Mouse (Mus musculus) 3134 (cell line): ENCODE measurements around the gene Ercc6.

ENCODE experiments used
- DNase-seq: peaks from one replicate; pipeline ENCODE4 v3.0.0-alpha.2; 2011; ENCODE audit warnings: low spot score; ENCODE audit not compliant: insufficient read length; ENCODE audit errors: extremely low read depth

Ercc6 gene

DNA sequence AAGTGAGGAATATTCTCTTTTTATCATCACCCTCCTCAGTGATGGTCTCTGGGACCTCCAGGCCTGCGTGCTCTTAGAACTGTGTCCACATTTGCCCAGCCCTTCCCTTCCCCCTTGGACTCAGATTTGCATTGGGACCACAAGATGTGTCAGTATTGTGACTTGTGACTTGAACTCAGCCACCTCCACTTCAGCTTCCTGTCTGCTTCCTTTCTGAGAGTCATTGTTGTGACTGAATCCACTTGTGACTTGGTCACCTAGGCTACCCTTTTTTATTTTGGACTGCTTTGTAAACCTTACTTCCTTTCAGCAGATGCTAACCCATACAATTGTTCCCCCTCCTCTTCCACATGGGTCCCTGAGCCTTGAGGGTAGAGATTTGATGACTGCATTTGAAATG, 2.8 kb downstream of the Ercc6 start:
- no peak for DNase-seq

DNA sequence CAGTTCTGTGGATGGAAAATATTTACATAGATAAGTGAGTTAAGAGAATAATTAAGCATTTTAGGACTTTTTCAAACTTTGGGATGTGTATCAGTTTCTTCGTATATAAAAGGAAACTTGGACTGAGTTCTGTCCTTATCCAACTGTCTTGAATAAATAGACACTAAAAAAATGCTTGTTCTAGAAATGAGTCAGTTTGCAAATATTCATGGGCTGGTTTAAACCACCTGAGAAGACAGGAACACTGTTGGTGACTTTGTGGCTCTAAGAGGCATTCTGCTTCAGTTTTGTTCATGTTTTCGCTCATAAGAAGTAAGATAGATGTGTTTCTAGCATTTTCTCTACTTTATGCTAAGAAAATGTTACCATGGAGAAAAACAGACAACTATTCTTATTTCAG, 5.2 kb downstream of the Ercc6 start:
- DNase-seq: no peak

DNA sequence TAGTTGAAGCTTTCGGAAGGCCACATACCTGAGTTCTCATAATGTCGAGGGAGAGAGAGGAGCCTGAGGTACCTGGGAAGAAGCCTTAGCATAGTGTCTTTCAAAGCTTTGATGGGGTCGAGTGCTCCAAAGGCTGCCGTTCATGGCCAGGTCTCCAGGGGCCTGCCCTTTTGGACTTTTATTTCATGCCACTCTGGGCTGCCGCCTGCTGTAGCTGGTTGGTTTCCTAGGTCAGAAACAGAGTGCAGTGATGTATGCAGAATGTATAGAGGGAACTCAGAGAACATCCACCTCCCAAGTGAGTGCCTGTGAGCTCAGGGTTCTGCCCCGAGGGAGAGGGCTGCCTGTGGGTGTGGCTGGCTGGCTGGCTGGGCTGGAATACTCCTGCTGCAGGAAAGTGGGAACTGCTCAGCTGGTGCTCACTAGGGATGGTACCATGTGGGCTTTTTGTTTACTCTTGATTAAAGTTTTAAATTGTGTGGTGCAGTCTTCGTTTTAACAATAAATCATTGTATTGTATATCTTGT, 7.1 kb downstream of the Ercc6 start:
- no peak for DNase-seq

- no peak for DNase-seq
Measured at GRCm38 (mm10) chr14:32522336-32522735, 9.0 kb downstream of the Ercc6 start.

DNA sequence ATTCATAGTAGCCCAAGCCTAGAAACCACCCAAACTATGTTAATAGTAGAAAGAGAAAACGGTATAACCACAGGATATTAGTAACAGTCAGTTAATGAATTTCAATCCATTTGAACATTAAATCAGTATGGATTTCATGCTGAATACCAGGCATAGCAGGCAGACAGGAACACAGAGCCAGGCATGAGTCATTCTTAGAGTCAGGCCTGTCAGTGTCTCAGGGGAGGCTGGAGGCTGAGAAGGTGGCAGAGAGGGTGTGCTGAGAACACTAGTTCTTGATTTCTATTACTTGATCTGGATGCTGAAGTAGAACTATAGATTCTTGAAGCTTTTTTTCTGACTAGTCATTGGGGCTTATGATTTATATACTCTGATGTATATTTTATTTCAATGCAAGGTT, 10.8 kb downstream of the Ercc6 start:
- no peak for DNase-seq

- no peak for DNase-seq
Measured at GRCm38 (mm10) chr14:32525996-32526705, 12.8 kb downstream of the Ercc6 start.

- no peak for DNase-seq
Measured at GRCm38 (mm10) chr14:32527211-32527610, 13.9 kb downstream of the Ercc6 start.

- DNase-seq: no peak
Measured at GRCm38 (mm10) chr14:32529036-32529435, 15.7 kb downstream of the Ercc6 start.

- DNase-seq: no peak
Measured at GRCm38 (mm10) chr14:32530896-32531295, 17.6 kb downstream of the Ercc6 start.

GRCm38 (mm10) chr14:32531371-32531770, 18.1 kb downstream of the Ercc6 start:
- DNase-seq: no peak

DNA sequence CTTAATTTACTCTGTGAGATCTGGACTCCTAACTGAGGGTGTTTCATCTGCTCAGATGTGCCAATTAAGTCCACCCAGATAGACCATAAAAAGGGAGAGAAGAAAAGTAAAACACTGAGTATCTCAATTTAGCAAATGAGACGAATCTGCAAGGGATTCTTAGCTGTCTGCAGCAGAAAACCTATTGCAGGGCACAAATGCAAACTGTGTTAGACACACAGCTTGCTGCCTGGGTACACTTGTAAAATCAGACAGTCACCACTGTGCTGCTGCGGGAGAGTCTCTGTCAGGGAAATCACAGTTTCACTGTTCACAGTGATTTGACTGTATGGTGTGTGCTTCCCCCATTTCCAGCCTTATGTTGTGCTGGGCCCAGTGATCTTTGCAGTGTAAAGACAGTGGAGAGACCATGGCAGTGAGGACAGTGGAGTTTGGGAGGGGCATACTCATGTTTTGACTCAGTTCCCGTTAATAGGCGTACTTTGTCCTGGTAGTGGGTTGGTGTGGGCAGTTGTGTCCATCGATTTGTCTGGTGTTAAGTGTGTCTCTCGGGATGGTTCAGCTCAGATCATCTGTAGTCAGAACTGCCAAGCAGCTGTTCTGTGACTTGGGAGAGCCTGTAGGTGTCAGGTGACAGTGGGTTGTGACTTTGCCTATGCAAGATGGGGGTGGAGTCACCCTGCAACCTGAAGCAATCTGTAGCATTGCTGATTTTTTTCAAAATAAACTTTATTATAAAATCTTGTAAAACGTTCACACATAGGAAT, 19.2 kb downstream of the Ercc6 start:
- DNase-seq: no peak

GRCm38 (mm10) chr14:32533148-32533520, 19.8 kb downstream of the Ercc6 start:
- DNase-seq: no peak

GRCm38 (mm10) chr14:32533656-32534055, 20.3 kb downstream of the Ercc6 start:
- DNase-seq: no peak

DNA sequence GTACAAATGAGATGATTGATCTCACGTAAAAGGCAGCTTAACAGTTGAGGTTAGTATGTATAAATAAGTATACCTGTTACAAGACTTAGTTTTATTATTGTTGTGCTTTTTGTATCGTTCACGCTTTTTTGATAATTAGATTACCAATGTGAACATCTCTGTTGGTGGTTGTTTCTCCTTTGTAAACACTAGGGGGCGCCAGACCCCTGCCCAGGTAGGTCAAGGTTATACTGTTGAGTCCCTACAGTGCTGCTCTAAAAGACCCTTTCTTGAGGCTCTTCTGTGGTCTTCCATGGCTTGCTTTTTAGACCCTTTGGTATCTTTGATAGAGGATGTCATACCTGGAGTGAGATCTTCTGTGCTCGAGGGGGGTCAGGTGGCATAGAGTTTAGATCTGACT, 20.8 kb downstream of the Ercc6 start:
- no peak for DNase-seq

DNA sequence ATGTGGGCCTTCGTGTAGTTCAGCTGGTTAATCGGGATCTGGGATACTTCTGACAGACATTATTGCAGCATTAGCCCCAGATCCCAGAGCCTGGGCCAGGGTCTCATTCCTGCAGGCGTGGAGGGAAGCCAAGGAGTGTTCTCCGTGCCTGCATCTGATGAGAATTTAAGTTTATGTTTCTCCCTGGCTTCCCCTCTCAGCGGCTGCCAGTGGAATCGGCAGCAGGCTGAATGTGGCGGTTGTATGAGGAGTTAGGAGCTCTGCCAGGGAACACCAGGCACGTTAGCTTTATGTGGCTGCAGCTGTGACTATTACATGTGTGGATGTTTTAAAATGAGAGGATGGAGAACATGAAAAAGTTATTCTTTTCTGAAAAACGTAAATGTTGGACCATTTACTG, 23.4 kb downstream of the Ercc6 start:
- no peak for DNase-seq

DNA sequence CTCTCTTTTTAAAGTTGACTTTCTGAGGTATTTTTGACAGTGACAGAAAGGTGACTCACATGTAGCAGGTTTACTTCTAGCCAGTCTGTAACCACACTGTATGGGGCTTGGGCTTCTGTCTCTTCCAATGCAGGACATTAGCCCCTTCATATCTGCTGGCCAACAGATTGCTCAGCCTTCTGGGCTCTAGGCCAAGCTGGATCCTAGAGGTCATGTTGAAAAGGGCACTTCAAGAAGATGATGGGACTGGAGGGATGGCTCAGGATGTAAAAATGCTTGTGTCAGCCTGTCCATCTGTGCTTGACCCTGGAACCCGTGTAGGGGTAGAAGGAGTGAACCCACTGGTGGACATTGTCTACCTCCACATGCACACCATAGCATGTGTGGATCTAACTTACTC, 24.8 kb downstream of the Ercc6 start:
- no peak for DNase-seq

GRCm38 (mm10) chr14:32543075-32543474, 29.8 kb downstream of the Ercc6 start:
- DNase-seq: no peak

DNA sequence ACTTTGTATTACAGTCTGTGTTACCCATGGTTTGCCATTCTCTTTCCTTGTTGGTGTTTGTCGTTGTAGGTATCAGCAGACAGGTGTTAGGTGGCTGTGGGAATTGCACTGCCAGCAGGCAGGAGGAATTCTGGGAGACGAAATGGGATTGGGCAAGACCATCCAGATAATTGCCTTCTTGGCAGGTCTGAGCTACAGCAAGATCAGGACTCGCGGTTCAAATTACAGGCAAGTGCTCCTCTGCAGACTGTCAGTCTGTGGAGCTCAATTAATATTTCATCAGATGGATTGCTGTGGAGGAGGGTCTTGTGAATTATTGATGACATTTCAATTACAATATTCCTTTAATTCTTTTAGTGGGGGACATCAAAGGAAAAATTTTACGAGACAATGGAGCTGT, 33.4 kb downstream of the Ercc6 start:
- DNase-seq: no peak

- no peak for DNase-seq
Measured at GRCm38 (mm10) chr14:32551854-32552253, 38.5 kb downstream of the Ercc6 start.

- no peak for DNase-seq
Measured at GRCm38 (mm10) chr14:32553198-32553903, 40.0 kb downstream of the Ercc6 start.

- no peak for DNase-seq
Measured at GRCm38 (mm10) chr14:32554860-32555526, 41.7 kb downstream of the Ercc6 start.
